Mouse (Mus musculus) CH12.LX (cell line): ENCODE data around the gene Sugct. TPM values are rescaled to one million over a fixed set of nuclear protein-coding genes. Genes with fewer than 3 reads are reported as not detected.

Experiments
- DNase-seq: peaks from one replicate; pipeline ENCODE4 v3.0.0-alpha.2; 2013; ENCODE audit errors: extremely low read depth
- H3K27ac ChIP-seq: 2 replicates; pipeline ENCODE4 v1.5.1; 2012; ENCODE audit warnings: low read depth, mild to moderate bottlenecking, control low read depth, moderate library complexity; ENCODE audit not compliant: insufficient read depth
- H3K27me3 ChIP-seq: replicated peaks from 2 replicates; pipeline ENCODE3; 2012; ENCODE audit warnings: inconsistent platforms
- H3K36me3 ChIP-seq, 2 experiments: replicated peaks in 1 of 2; 2 replicates each; pipeline versions ENCODE3 to v1.6.1; 2012; ENCODE audit warnings: inconsistent platforms in 1 of 2, low read length in 1 of 2, mild to moderate bottlenecking in 1 of 2, mixed read lengths in 1 of 2, moderate library complexity in 1 of 2; ENCODE audit not compliant: control insufficient read depth in 1 of 2, insufficient read depth in 1 of 2
- H3K4me1 ChIP-seq, 2 experiments: 2 replicates each; pipeline ENCODE4 v1.6.1; 2012; ENCODE audit warnings: inconsistent platforms in 1 of 2, moderate library complexity in 1 of 2; ENCODE audit not compliant: insufficient read depth in 2 of 2, control insufficient read depth in 1 of 2
- H3K4me2 ChIP-seq: 2 replicates; pipeline ENCODE4 v1.6.1; 2012; ENCODE audit warnings: low read depth, mild to moderate bottlenecking, control low read depth; ENCODE audit not compliant: poor library complexity, insufficient read depth, severe bottlenecking
- H3K4me3 ChIP-seq, 3 experiments: fragments of 150-350 bp in 1 of 3; sonication (generic) in 1 of 3; replicated peaks in 1 of 3; 2 replicates each; pipeline versions ENCODE3 to v1.5.1; 2011 to 2012; ENCODE audit warnings: low read depth in 2 of 3, low read length in 2 of 3, mild to moderate bottlenecking in 2 of 3, moderate library complexity in 2 of 3, control low read depth in 1 of 3, improper control_type of control experiment in 1 of 3, inconsistent platforms in 1 of 3, mixed read lengths in 1 of 3; ENCODE audit not compliant: poor library complexity in 1 of 3
- H3K79me2 ChIP-seq: replicated peaks from 2 replicates; pipeline ENCODE4 v1.6.1; 2012; ENCODE audit warnings: mild to moderate bottlenecking, moderate library complexity; ENCODE audit not compliant: control insufficient read depth, poor library complexity, insufficient read depth, severe bottlenecking; ENCODE audit errors: extremely low read depth
- H3K9ac ChIP-seq: 2 replicates; pipeline ENCODE4 v1.6.1; 2012; ENCODE audit warnings: low read depth, mild to moderate bottlenecking, control low read depth, moderate library complexity; ENCODE audit not compliant: insufficient read depth
- H3K9me3 ChIP-seq: replicated peaks from 2 replicates; pipeline ENCODE3; 2012; ENCODE audit warnings: low read length, inconsistent platforms, mixed read lengths
- BHLHE40 ChIP-seq: IDR thresholded peaks from 2 replicates; pipeline ENCODE4 v1.6.1; 2011; ENCODE audit warnings: mild to moderate bottlenecking, low read depth, low read length, improper control_type of control experiment
- CHD1 ChIP-seq: IDR thresholded peaks from 2 replicates; pipeline ENCODE4 v1.6.1; 2012; ENCODE audit warnings: low read depth, low read length, improper control_type of control experiment, inconsistent platforms
- CTCF ChIP-seq, 2 experiments: IDR thresholded peaks in 1 of 2; conservative IDR thresholded peaks in 1 of 2; 2 replicates each; pipeline ENCODE4 v1.5.1; 2011 to 2012; ENCODE audit warnings: low read depth in 2 of 2, low read length in 2 of 2, improper control_type of control experiment in 1 of 2, inconsistent platforms in 1 of 2, mild to moderate bottlenecking in 1 of 2, moderate library complexity in 1 of 2
- EP300 ChIP-seq: IDR thresholded peaks from 2 replicates; pipeline ENCODE4 v1.6.1; 2011; ENCODE audit warnings: low read length, improper control_type of control experiment
- JUN ChIP-seq: IDR thresholded peaks from 2 replicates; pipeline ENCODE4 v1.6.1; 2011; ENCODE audit warnings: low read depth, mild to moderate bottlenecking, low read length, improper control_type of control experiment, moderate library complexity; ENCODE audit not compliant: insufficient read depth
- JUND ChIP-seq: conservative IDR thresholded peaks from 2 replicates; pipeline ENCODE4 v1.6.1; 2011; ENCODE audit warnings: low read depth, low read length, improper control_type of control experiment
- KAT2A ChIP-seq: IDR thresholded peaks from 2 replicates; pipeline ENCODE4 v1.6.1; 2012; ENCODE audit warnings: low read length, improper control_type of control experiment, inconsistent platforms; ENCODE audit not compliant: insufficient replicate concordance
- MAFK ChIP-seq: IDR thresholded peaks from 2 replicates; pipeline ENCODE4 v1.6.1; 2011; ENCODE audit warnings: low read length, improper control_type of control experiment; ENCODE audit not compliant: insufficient replicate concordance
- MAZ ChIP-seq: IDR thresholded peaks from 2 replicates; pipeline ENCODE4 v1.6.1; 2012; ENCODE audit warnings: low read depth, mild to moderate bottlenecking, inconsistent platforms, low read length, improper control_type of control experiment, moderate library complexity
- MXI1 ChIP-seq: IDR thresholded peaks from 2 replicates; pipeline ENCODE4 v1.6.1; 2011; ENCODE audit warnings: mild to moderate bottlenecking, low read depth, low read length, improper control_type of control experiment
- MYC ChIP-seq: IDR thresholded peaks from 2 replicates; pipeline ENCODE4 v1.6.1; 2011; ENCODE audit warnings: low read depth, mild to moderate bottlenecking, improper control_type of control experiment, low read length
- NRF1 ChIP-seq: IDR thresholded peaks from 2 replicates; pipeline ENCODE4 v1.6.1; 2014; ENCODE audit warnings: low read depth, mild to moderate bottlenecking, inconsistent platforms, low read length, improper control_type of control experiment, moderate library complexity
- PAX5 ChIP-seq: IDR thresholded peaks from 2 replicates; pipeline ENCODE4 v1.6.1; 2012; ENCODE audit warnings: low read length, inconsistent platforms, mixed read lengths
- POLR2A ChIP-seq: IDR thresholded peaks from 2 replicates; pipeline ENCODE4 v1.6.1; 2011; ENCODE audit warnings: low read depth, mild to moderate bottlenecking, improper control_type of control experiment, low read length
- RCOR1 ChIP-seq: conservative IDR thresholded peaks from 2 replicates; pipeline ENCODE4 v1.6.1; 2012; ENCODE audit warnings: low read depth, mild to moderate bottlenecking, inconsistent platforms, low read length, improper control_type of control experiment
- SIN3A ChIP-seq: IDR thresholded peaks from 2 replicates; pipeline ENCODE4 v1.6.1; 2012; ENCODE audit warnings: low read length, improper control_type of control experiment, inconsistent platforms
- TBP ChIP-seq: conservative IDR thresholded peaks from 2 replicates; pipeline ENCODE4 v1.6.1; 2011; ENCODE audit warnings: low read depth, low read length, improper control_type of control experiment
- USF1 ChIP-seq: IDR thresholded peaks from 2 replicates; pipeline ENCODE4 v1.6.1; 2014; ENCODE audit warnings: low read depth, mild to moderate bottlenecking, inconsistent platforms, low read length, improper control_type of control experiment
- USF2 ChIP-seq: conservative IDR thresholded peaks from 2 replicates; pipeline ENCODE4 v1.6.1; 2011; ENCODE audit warnings: low read depth, low read length, improper control_type of control experiment
- ZKSCAN1 ChIP-seq: IDR thresholded peaks from 2 replicates; pipeline ENCODE4 v1.6.1; 2012; ENCODE audit warnings: low read depth, inconsistent platforms, low read length, improper control_type of control experiment, borderline replicate concordance
- ZMIZ1 ChIP-seq: IDR thresholded peaks from 2 replicates; pipeline ENCODE4 v1.6.1; 2012; ENCODE audit warnings: low read depth, mild to moderate bottlenecking, inconsistent platforms, low read length, improper control_type of control experiment
- ZNF384 ChIP-seq: IDR thresholded peaks from 2 replicates; pipeline ENCODE4 v1.6.1; 2012; ENCODE audit warnings: low read depth, low read length, improper control_type of control experiment, inconsistent platforms
- dilution Hi-C: fragments of 300-500 bp; cut with MboI; formaldehyde crosslinking; loops from 2 replicates; pipeline ENCODE4 v1.14.3; 2020; ENCODE audit warnings: low sequenced_read_pairs; ENCODE audit not compliant: extremely low pct_unique_long_range_greater_than_20kb, extremely low pct_ligation_motif_present
- in situ Hi-C: fragments of 300-500 bp; cut with MboI; formaldehyde crosslinking; loops from 3 replicates; pipeline ENCODE4 v1.14.3; 2019; ENCODE audit warnings: low sequenced_read_pairs, low pct_ligation_motif_present, low pct_unique_long_range_greater_than_20kb, mixed read lengths
- polyA plus RNA-seq: library from polyadenylated mRNA; unstranded; fragments of >175 nt; gene quantifications from 2 replicates; pipeline ENCODE4 v1.2.1, GENCODE M21; 2012; ENCODE audit warnings: low read depth; ENCODE audit not compliant: insufficient read length
- total RNA-seq, 2 experiments: library from RNA; depleted of rRNA; stranded (reverse); fragments of 300-350 nt in 1 of 2; fragments of >200 nt in 1 of 2; gene quantifications; 2 replicates each; pipeline ENCODE4 v1.2.3; 2012 to 2014

Gene Sugct
- total and polyA plus RNA-seq, 3 experiments: 0.42 to 0.87 (median 0.56) TPM

DNA sequence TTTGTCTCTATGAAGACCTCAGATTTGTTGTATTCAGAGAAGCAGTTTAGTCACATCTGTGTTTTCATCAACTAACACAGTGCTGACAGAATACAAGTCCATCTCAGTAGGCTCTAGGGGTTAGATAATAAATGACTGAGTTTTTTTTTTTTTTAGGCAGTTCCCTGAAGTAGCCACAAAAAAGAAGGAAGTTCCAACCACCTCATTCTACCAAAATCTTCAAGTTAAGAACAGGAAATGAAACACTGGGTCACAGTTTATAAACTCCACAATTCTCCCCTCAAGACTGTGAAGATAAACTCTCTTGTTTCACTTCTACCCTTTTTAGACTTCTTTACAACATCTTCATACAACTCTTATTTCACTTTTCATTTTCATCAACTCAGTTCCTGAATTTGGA lies 783.1 kb downstream of the Sugct start:
- no peaks in the 10 kb centered on the region for H3K36me3 ChIP-seq
- TF ChIP-seq BHLHE40 (no peak), RCOR1 (no peak), ZNF384 (peak; percentile 7; the same call in 1 of the 2 replicates)
- H3K27me3 ChIP-seq: no peaks in the 10 kb centered on the region
- dilution Hi-C loops (no loop called here), in situ Hi-C loops (no loop called here)
- peaks cover 0 to 5% of the 10 kb centered on the region in 2 experiments; a peak in 1 of 4 replicates for H3K4me1 ChIP-seq
- no peak overlapping the region for H3K4me3 ChIP-seq
- H3K9ac ChIP-seq: no peak overlapping the region
- H3K79me2 ChIP-seq: no peaks in the 10 kb centered on the region
- no peak overlapping the region for H3K27ac ChIP-seq
- H3K4me2 ChIP-seq: no peak overlapping the region
- DNase-seq: peak; percentile 17
- no peaks in the 10 kb centered on the region for H3K9me3 ChIP-seq

DNA sequence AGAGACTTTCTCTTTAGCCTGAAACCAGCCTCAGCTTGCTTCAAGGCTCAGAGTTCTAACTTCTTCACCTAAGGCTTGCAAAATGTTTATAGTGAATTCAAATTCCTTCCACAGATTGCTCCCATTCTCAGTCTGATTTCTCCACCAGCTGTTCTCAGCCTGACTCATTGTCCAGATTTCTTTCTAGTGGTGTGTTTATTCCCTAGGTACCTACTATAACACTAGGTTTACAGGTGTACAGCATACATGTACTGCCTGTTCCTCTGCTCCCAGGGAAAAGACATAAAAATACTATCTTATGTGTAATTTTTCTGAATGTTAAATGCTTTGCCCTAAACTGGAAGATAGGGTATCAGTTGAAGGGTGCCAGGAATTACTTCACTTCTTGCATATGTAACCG lies 788.4 kb downstream of the Sugct start:
- TF ChIP-seq TBP: no peak
- no peak for TF ChIP-seq JUND
- TF ChIP-seq USF2: no peak
- TF ChIP-seq MAZ: no peak
- TF ChIP-seq ZMIZ1: no peak
- no peak for TF ChIP-seq CHD1
- no peak for TF ChIP-seq MAFK
- no peak for TF ChIP-seq USF1
- TF ChIP-seq NRF1: no peak
- TF ChIP-seq EP300: no peak
- no peak for TF ChIP-seq ZKSCAN1
- TF ChIP-seq POLR2A: no peak
- TF ChIP-seq KAT2A: no peak
- no peak for TF ChIP-seq MYC
- no peak for TF ChIP-seq JUN
- no peak for TF ChIP-seq PAX5
- no peak for TF ChIP-seq MXI1
- no peak for TF ChIP-seq SIN3A
- no peak for TF ChIP-seq CTCF (conservative IDR thresholded peaks at IDR 0.05 in 1 of 2, IDR thresholded peaks at IDR 0.05 in 1 of 2; ENCODE audit: low read depth in 2 of 2, low read length in 2 of 2)
- Histone ChIP-seq H3K4me3 (no peak overlapping the region), H3K4me1 (peaks cover 0 to under 1% of the 10 kb centered on the region in 2 experiments; a peak in 1 of 4 replicates), H3K79me2 (no peaks in the 10 kb centered on the region), H3K9ac (no peak overlapping the region), H3K9me3 (no peaks in the 10 kb centered on the region), H3K27me3 (no peaks in the 10 kb centered on the region), H3K36me3 (no peaks in the 10 kb centered on the region), H3K27ac (no peak overlapping the region), H3K4me2 (no peak overlapping the region)
- dilution Hi-C loops (no loop called here), in situ Hi-C loops (no loop called here)
- DNase-seq: no peak
